Mouse (Mus musculus): ENCODE measurements around the gene Adh6b.
"Not testable (repeated sequence)": the region's sequence is repeated elsewhere in the genome, so short reads cannot be mapped to it uniquely, and the experiment has no call there.

The Adh6b gene

DNA sequence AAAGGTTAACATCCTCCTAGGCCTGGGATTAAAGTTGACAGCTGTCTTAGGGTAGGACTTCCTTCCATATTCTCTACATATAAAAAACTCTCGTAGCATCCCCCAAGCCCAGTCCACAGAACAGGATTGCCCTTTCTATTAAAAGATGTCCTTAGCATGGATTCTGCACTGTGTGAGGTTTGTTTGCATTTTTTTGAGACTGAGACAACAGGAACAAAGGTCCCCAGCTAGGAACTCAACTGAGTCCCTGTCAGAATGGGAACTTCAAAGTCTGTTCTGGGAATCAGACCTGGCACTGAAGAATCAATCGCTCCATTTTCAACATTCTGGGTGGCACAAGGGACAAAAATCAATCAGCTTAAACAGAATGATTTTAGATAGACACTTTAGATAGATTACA is 21.3 kb downstream of the Adh6b start:
- DNase-seq: no peak

DNA sequence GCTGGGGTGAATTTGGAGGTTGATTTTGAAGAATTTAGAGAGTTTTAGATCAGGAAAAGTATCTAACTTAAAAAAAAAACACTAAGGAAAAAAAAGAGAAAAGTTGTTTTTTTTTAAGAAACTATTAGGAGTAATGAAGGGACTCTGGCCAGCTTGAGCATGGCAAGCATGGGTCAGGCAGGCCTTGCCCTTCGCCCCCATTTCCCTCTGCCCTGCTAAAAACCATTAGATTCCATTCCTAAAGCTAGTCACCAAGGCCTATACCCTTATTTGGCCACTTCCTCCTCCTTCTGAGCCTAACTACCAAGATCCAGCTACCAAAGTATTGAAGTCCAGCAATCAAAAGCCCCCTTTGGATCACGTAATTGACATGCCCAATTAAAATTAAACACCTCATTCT is 24.6 kb downstream of the Adh6b start:
- peak; percentile 6 to 23 for DNase-seq

DNA sequence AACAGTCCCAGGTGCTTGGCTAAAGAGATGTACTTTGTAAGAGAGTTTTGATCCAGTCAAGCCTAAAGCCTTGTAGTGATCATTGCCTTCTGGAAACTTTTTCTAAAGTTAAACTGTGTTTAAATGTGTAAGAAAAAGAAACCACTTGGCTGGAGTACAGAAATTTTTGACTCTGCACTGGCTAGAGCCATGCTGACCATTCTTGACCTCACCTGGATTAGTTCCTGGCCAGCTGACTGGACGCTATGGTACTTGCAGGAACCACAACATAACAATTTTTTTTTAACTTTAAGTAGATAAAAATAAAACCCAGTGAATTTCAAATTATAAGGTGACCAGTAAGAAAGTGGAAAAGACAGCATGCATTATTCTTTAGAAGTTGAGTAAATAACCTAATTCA is 28.0 kb downstream of the Adh6b start:
- peak; percentile 15 to 23 for DNase-seq

DNA sequence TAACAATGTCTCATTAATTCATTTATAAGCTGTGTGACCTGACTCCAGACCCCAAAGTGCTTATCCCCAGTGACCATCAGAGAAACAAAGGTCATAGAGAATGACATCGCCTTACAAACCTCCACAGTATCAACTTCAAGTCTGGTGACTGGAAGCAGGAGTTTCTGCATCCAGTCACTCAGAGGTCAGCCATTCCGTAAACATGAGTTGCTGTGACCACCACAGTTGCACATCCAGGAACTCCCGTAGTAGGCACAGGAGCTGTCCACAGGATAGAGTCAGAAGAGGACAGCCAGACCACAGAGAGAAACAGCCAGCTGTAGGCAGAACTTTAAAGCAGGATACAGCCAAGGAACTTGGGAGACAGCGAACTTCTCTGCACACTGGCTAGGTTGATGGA is 28.7 kb downstream of the Adh6b start:
- not testable (repeated sequence) for DNase-seq

DNA sequence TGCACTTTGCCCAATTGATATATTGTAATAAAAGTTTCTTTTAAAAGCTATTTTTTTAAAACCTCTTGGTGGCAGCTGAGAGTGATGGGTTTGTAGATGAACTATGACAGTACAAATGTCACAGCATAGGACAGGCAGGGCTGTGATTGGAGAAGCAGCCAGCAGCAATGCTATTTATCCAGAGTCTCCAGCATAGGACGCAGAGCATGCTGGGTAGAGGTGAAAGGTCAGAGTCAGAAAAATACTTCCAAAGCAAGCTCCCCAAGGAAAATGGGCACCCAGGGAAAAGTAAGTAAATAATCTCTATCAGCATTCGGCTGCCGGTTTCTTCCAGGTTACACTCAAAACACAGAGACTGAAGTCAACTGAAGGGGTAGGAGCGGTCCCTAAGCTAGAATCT is 32.3 kb downstream of the Adh6b start:
- peak in 1 of 2 experiments; percentile 8 for DNase-seq

DNA sequence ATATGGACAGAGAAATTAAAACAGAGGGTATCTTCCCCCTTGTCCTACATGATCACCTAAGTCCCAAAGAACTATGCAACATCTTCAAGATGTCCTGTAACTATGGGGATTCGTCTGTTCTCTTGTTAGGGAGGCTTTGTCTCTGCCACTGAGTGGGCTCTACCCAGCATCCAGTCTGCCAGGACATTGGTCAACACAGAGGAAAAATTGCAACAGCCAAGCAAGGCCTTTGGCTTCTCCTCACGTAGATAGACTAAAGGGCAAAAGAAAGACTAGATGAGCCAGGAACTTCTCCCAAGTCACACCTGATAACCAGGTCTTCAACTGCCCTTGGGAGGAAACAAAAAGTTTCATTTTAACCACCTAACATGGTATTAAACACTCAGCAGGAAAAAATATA is 33.6 kb downstream of the Adh6b start:
- DNase-seq: no peak

DNA sequence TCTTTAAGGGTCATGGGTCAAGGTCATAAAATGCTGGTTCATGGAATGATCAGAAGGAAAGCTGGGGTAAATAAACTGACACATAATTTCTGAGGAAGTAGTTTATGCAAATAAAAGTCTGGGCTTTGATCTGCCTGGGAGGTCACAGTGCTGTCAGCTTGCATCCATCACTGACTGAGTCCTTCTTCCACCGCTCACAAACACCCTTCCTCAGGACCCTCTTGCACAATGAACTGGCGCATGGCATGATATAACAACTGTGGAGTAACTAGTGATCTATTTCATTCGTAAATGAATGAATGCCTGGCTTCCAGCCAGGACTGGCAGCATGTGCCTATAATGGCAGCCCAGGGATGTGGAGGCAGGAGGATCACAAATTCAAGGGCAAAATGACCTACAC is 39.6 kb downstream of the Adh6b start:
- DNase-seq: no peak

DNA sequence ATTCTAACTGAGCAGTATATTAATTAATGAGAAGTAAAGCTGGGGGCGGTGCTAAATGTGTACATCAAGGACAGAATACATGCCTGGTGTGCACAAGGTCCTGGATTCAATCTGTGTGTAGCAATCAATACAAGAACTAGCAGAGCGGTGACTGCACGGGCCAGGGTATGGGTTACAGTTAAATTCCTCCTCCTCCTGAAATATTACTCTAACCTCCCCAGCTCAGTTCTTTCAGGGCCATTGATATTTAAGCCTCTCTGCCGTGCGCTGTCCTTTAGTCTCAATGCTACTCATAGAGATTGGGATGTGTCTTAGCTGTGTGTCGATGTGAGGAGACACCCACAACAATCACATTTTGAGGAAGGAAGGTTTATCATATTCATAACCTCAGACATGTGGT is 45.6 kb downstream of the Adh6b start:
- DNase-seq: no peak

DNA sequence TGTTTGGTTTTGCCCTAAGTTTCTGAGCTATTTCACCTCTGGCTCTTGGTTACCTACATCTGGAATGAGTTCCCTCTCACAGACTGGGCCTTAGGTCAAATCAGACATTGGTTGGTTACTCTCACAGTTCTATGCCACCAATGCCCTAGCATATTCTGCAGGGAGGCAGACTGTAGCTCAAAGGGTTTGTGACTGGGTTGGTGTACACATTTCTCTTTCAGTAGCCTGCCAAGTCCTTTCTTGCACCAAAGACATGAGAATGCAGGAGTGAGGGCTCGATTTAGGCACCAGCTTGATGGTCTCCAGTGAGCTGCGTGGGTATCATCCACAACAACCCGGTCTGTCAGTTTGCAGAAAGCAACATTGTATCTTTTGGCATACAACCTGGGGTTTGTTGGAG is 63.3 kb downstream of the Adh6b start:
- DNase-seq: no peak

DNA sequence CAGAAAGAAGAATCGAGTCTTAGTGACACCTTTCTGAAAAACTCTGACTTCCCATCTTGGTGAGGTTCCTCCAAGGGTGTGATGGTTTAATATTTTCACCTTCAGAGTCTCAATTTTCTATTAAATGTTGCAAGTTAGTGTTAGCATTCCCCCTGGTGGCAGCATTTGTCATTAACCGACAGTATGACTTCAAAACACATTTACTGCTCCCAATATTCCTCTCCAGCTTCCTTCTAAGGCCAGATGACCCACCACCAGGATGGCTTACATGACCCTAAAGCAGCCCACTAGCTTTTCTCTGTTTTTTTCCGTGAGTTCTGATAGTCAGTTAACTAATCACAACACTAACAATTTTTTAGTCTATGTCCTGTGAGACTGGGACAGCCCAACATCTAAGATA is 63.8 kb downstream of the Adh6b start:
- peak; percentile 54 to 82 for DNase-seq

DNA sequence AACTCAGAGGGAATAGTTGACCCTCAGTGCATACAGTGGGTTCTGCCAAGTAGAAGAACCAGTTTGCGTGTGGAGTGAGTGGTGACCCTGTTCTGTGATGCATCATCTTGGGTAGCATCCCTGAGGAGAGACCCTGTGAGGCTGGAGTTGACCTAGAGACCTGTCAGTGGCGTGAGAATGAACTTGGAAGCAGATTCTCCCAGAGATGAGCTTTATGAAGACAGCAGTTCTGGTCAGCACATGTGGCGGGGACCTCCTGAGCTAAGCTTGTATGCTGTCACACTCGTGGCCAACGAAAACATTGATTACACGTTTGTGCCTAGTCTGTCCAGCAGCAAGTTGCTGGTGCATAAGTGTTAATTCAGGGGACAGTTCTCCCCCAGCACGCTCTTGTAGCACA is 64.3 kb downstream of the Adh6b start:
- peak; percentile 4 to 5 for DNase-seq

DNA sequence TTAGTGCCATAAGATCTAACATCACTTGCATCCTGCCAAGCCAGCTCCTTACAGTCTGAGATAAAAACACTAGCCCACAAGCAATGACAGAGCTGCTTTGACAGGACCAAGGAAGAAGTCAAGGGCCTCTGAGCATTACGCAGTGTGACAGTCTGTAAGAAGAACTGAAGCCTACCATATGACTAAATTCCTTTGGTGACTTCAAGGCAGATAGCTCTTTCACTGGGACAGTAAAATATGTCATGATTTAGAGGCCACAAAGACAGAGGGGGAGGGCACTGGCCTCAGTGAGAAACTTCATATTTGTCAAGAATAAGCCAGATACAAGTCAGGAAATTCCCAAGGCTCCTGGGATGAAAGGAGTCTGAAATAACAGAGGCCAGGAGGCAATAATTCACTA is 66.3 kb downstream of the Adh6b start:
- peak in 1 of 2 experiments; percentile 8 for DNase-seq
